Mouse (Mus musculus) heart, postnatal 0 days (tissue): ENCODE data around the gene Triap1. TPM values are rescaled to one million over a fixed set of nuclear protein-coding genes. Genes with fewer than 3 reads are reported as not detected.

Source experiments
- ATAC-seq: fragments of 200-750 bp; cut with Nextera tagmentation; 2 replicates; pipeline ENCODE4 v1.8.0; 2017; ENCODE audit warnings: low read depth, moderate number of reproducible peaks, moderate library complexity; ENCODE audit not compliant: insufficient read depth
- DNase-seq: peaks from one replicate; pipeline ENCODE4 v3.0.0-alpha.2; 2016; ENCODE audit warnings: low spot score
- H3K27ac ChIP-seq: fragments of 300-500 bp; sonication (generic); 2 replicates; pipeline ENCODE4 v1.5.1; 2014; ENCODE audit warnings: low read depth, mild to moderate bottlenecking
- H3K27me3 ChIP-seq: fragments of 300-500 bp; sonication (generic); 2 replicates; pipeline ENCODE4 v1.6.1; 2014; ENCODE audit warnings: low read length, mixed read lengths; ENCODE audit not compliant: control insufficient read depth, insufficient read depth
- H3K36me3 ChIP-seq: fragments of 300-500 bp; sonication (generic); replicated peaks from 2 replicates; pipeline ENCODE4 v1.6.1; 2014; ENCODE audit warnings: low read length, mixed read lengths; ENCODE audit not compliant: control insufficient read depth, insufficient read depth
- H3K4me1 ChIP-seq: fragments of 300-500 bp; sonication (generic); 2 replicates; pipeline ENCODE4 v1.6.1; 2014; ENCODE audit warnings: antibody characterized with exemption; ENCODE audit not compliant: control insufficient read depth, insufficient read depth
- H3K4me2 ChIP-seq: fragments of 300-500 bp; sonication (generic); 2 replicates; pipeline ENCODE4 v1.6.1; 2014; ENCODE audit warnings: low read depth, mild to moderate bottlenecking, low read length, moderate library complexity
- H3K4me3 ChIP-seq: fragments of 300-500 bp; sonication (generic); 2 replicates; pipeline ENCODE4 v1.5.1; 2014; ENCODE audit warnings: low read depth, low read length
- H3K9ac ChIP-seq: fragments of 300-500 bp; sonication (generic); replicated peaks from 2 replicates; pipeline ENCODE4 v1.6.1; 2014; ENCODE audit warnings: low read depth, low read length, mixed read lengths
- H3K9me3 ChIP-seq: fragments of 300-500 bp; sonication (generic); replicated peaks from 2 replicates; pipeline ENCODE4 v1.6.1; 2016; ENCODE audit warnings: low read length; ENCODE audit not compliant: control insufficient read depth
- CTCF ChIP-seq: IDR thresholded peaks from 2 replicates; pipeline ENCODE4 v1.5.1; 2016; ENCODE audit warnings: antibody characterized with exemption, control low read depth, low read depth
- EP300 ChIP-seq: IDR thresholded peaks from 2 replicates; pipeline ENCODE4 v1.6.1; 2016; ENCODE audit warnings: antibody characterized with exemption, low read depth
- WGBS: fragments of 180-500 bp; shearing (Covaris S2); extraction: QIAGEN DNeasy Blood & Tissue Kit; methylation state at CpG from one replicate; pipeline ENCODE4 v1.1.7; 2014; 5-methylcytosine and 5-hydroxymethylcytosine counted together
- polyA plus RNA-seq: library from polyadenylated mRNA; unstranded; fragments of >200 nt; fragmentation: Nextera tagmentation; extraction: Ambion mirVana; gene quantifications from 2 replicates; pipeline ENCODE4 v1.2.1, GENCODE M21; 2015
- total RNA-seq: library from RNA; depleted of rRNA; stranded (reverse); fragments of >200 nt; gene quantifications from 2 replicates; pipeline ENCODE4 v1.2.3, GENCODE M21; 2014; ENCODE audit warnings: low replicate concordance

Triap1 gene
- total and polyA plus RNA-seq, 2 experiments from 2014 or later, result 27.2 to 39.2 TPM

DNA sequence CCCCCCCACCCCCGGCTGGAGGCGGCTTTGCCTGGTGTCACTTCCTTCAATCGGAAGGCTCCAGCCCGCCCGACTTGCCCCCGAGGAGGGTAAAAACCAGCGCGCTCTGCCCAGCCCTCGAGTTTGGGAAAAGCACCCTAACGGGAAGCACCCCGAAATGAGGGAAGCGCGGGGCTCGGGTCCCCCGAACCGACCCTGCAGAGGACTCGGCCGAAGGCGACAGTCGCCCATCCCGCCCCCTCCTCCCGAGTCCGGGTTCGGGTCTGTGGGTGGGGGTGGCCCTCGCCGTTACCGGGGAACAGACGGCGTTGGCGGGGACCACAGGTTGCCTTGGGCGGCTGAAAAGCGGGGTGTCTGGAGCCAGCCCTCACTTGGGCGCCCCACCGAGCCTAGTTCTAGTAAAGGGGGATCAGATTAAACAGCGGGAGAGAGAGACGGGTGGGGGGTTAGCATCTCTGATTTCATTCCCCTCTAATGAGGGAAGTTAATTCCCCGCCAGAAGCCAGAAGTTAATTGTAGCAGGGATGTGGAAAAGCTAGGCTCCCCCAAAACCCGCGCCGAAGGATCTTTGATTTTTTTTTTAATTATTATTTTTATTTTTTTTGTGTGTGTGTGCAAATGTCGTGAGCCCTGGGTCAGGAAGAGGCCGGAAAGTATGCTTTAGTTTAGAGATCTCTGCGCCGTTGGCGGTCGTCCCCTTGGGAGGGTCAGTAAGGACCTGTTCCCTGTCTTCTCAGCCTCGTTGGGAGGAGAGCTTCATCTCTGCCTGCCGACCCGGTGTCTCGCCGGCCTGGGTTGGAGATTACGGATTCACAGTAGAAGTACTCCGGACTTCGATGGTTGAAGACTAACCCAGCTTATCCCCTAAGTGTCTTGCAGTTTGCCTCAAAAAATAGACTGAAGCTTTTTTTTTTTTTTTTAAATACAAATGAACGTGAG is 13.1 kb upstream of the Triap1 start:
- ATAC-seq (0 out of 2 replicates have a peak, but pooled peaks have one; percentile 10), DNase-seq (no peak)
- Histone ChIP-seq H3K27ac (peak overlapping the region; percentile 84), H3K9ac (peak overlapping the region; percentile 91), H3K4me1 (peaks cover 29% of the 10 kb centered on the region), H3K4me2 (peak overlapping the region; percentile 97), H3K9me3 (no peaks in the 10 kb centered on the region), H3K27me3 (no peaks in the 10 kb centered on the region), H3K4me3 (peak overlapping the region; percentile 87), H3K36me3 (peaks cover 28% of the 10 kb centered on the region)
- TF ChIP-seq EP300 (no peak), CTCF (no peak)
- under 1% methylated on average over 53 of the region's 55 CpGs for WGBS

DNA sequence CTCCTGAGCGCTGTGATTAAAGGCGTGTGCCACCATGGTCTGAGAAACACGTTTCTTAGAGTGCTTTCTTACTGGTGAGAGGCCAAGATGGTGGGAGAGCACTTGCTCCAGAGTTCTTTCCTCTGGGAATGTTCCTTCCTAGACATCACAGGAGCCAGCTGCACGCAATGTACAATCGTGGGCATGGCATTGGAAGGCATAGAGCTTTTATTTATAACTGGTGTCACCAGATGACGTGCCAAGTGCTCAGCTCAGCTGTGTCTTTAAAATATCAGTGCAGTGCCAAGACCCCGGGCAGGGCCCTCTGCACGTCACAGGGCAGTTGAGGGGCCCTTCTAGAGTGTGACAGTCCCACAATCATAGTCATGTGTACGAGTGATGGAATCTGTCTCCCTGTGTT is 10.1 kb upstream of the Triap1 start:
- Histone ChIP-seq H3K9me3 (no peaks in the 10 kb centered on the region), H3K4me2 (peak overlapping the region; percentile 18; the same call in 1 of the 2 replicates), H3K4me3 (no peak overlapping the region), H3K36me3 (peaks cover 59% of the 10 kb centered on the region), H3K27me3 (no peaks in the 10 kb centered on the region), H3K27ac (peak overlapping the region; percentile 66), H3K4me1 (peaks cover 29% of the 10 kb centered on the region), H3K9ac (no peak overlapping the region)
- no peak for DNase-seq
- no peak for TF ChIP-seq EP300
- no peak for TF ChIP-seq CTCF
- 45% methylated on average over 9 of the region's 9 CpGs for WGBS
- no peak for ATAC-seq

DNA sequence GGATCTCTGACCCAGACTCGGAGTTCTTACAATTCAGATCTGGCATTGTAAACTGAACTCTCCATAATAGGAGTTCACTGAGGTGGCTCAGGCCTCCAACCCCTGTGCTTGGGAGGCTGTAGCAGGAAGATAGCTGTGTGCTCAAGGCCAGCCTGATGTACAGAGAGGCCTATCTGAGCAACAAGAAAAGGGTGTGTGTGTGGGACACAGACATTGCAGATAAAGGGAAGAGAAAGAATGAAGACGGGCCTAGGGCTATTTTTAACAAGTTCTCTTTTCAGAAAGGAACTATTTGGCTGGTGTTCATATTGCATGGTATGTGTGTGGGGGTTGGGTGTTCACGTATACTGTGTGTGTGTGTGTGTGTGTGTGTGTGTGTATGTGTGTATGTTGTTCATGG is 7.4 kb upstream of the Triap1 start:
- H3K27ac ChIP-seq, result peak overlapping the region; percentile 74
- TF ChIP-seq EP300, result no peak
- TF ChIP-seq CTCF, result no peak

DNA sequence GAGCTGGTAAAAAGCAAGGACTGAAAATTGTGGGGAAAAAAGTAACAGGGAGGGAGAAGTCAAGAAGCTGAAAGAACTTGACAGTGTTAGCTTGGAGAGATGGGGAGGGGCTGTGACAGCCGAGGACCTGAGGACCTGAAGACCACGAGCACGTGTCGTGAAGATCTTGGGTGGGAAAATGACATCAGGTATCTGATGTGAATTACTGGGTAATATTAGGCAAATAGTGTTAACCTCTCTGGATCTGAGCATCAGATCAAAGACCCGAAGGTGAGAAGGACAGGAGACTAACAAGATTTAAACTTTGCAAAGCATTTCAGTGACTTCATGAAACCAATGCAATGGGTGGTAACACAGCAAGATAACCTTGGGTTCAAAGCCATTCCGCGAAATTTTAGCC is 1.0 kb upstream of the Triap1 start:
- 16% methylated on average over 7 of the region's 7 CpGs for WGBS
- peak overlapping the region; percentile 70 for H3K4me3 ChIP-seq
- no peaks in the 10 kb centered on the region for H3K9me3 ChIP-seq
- DNase-seq (no peak), ATAC-seq (no peak)
- H3K27me3 ChIP-seq, result no peaks in the 10 kb centered on the region
- peaks cover 39% of the 10 kb centered on the region for H3K36me3 ChIP-seq
- H3K27ac ChIP-seq, result no peak overlapping the region
- peak overlapping the region; percentile 80 for H3K9ac ChIP-seq
- H3K4me1 ChIP-seq, result peaks cover 11% of the 10 kb centered on the region; the same call in 1 of the 2 replicates
- TF ChIP-seq CTCF, result no peak
- no peak for TF ChIP-seq EP300
- H3K4me2 ChIP-seq, result peak overlapping the region; percentile 87

More for the DNA sequence above, 7.4 kb upstream of the Triap1 start:
- Histone ChIP-seq H3K27me3 (no peaks in the 10 kb centered on the region), H3K36me3 (peaks cover 60% of the 10 kb centered on the region), H3K9me3 (no peaks in the 10 kb centered on the region), H3K4me2 (no peak overlapping the region), H3K4me3 (no peak overlapping the region), H3K9ac (no peak overlapping the region), H3K4me1 (peaks cover 22% of the 10 kb centered on the region)
- ATAC-seq, result peak; percentile 36; the same call in 1 of the 2 replicates
- WGBS, result 20% methylated on average over 3 of the region's 3 CpGs
- DNase-seq, result peak; percentile 43

DNA sequence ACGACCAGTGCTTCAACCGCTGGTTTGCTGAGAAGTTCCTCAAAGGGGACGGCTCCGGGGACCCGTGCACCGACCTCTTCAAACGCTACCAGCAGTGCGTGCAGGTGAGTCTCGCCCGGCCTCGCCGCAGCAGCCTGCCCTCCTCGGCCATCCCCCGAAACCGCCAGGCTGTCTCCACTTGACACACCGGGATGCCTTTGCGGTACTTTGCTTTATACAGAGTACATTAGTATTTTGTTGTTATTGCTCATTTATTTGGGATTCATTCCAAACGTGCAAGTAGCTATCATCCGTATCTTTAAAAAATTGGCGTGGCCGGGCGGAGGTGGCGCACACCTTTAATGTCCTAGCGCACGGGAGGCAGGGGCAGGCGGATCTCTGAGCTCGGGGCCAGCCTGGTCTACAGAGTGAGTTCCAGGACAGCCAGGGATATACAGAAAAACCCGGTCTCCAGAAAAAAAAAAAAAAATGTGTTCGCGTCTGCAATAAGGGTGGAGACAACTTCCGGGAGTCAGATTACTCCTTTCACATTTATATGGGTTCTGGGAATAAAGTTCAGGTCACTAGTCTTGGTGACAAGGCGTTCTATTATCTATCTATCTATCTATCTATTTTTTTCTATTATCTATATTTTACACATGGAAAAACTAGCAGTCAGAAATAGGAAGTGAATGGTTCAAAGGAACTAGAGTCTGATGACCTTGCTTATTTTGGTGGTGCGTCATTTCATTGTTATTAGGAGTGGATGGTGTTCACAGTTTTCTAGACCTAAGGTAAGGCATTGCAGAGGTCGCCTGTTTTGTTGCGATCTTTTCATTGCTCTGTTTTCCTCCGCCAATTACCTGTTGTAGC is 515 bp downstream of the Triap1 start:
- Histone ChIP-seq H3K9ac (peak overlapping the region; percentile 80), H3K27me3 (no peaks in the 10 kb centered on the region), H3K4me2 (peak overlapping the region; percentile 87), H3K4me1 (peaks cover 11% of the 10 kb centered on the region; the same call in 1 of the 2 replicates), H3K27ac (peak overlapping the region; percentile 59), H3K9me3 (no peaks in the 10 kb centered on the region), H3K4me3 (peak overlapping the region; percentile 70), H3K36me3 (peaks cover 42% of the 10 kb centered on the region)
- peak; percentile 42 for ATAC-seq
- no peak for DNase-seq
- 8% methylated on average over 36 of the region's 36 CpGs for WGBS
- TF ChIP-seq CTCF (no peak), EP300 (no peak)
